Mouse (Mus musculus): ENCODE results near the gene Scamp3.

- TF ChIP-seq FLI1 (IDR thresholded peaks at IDR 0.05; ENCODE audit: low read length) (no peak), GATA1 (IDR thresholded peaks at IDR 0.05; ENCODE audit: borderline replicate concordance, low read length) (no peak)
Observed at GRCm38 (mm10) chr3:89161786-89162185, 15.5 kb upstream of the Scamp3 start.
